Mouse (Mus musculus): Measurements from ENCODE around the gene Olfr311. TPM values are rescaled to one million over a fixed set of nuclear protein-coding genes. Genes with fewer than 3 reads are reported as not detected.
"Not testable (repeated sequence)": the region's sequence is repeated elsewhere in the genome, so short reads cannot be mapped to it uniquely, and the experiment has no call there.

Gene Olfr311
- not detected in 2 replicates for polyA plus RNA-seq (2014; fragmentation: Nextera tagmentation; extraction: Ambion mirVana)

DNA sequence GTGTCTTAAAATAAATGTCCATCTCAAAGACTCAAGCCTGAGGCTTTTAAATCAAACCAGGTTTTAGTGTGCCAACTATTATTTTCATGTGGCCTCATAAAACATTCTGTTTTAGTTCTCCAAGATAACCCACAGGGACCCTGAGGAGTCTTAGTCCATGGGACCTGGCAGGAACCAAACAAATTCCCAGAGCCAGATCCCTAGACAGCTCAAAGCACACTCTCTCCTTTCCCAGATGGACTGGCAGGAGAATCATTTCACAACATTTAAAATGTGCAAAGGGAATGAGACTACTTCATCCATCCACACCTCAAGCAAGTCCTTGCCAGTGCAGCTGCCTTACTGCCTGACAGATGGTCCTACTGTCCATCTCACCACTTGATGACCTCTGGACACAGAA is at the start of gene Olfr311:
Olfr311 (plus strand) TSS at position 301 of the 400 bp plus-strand sequence.
- H3K4me3 ChIP-seq (replicated peaks; ENCODE audit: low read length); H3K27ac ChIP-seq; H3K9ac ChIP-seq; ATAC-seq (ENCODE audit: low FRiP score); H3K4me2 ChIP-seq (replicated peaks); H3K27me3 ChIP-seq (ENCODE audit: control insufficient read depth, insufficient read depth, low read length); H3K36me3 ChIP-seq (replicated peaks; ENCODE audit: control insufficient read depth, insufficient read depth); H3K9me3 ChIP-seq (ENCODE audit: control insufficient read depth, low read length); H3K4me1 ChIP-seq (replicated peaks; ENCODE audit: control insufficient read depth, insufficient read depth, low read length); DNase-seq (ENCODE audit: low spot score): not testable (repeated sequence)

DNA sequence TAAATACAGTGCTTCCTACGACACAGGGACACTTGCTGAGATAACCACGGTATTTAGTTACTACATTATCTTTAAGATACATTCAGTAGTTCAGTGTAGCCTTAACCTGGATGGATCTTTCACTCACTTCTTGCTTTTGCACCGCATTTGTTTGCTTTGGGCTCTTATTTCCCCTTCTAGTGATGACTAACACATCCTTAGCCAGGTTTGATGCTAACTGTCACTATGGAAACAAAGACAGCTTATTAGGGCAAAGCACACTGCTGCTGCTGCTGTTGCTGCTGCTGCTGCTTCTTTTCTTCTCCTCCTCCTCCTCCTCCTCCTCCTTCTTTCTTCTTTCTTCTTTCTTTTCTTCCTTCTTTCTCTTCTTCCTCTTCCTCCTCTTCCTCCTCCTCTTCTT is 49.5 kb upstream of the Olfr311 start:
- DNase-seq (ENCODE audit: low spot score) (peak; percentile 38), ATAC-seq (ENCODE audit: low FRiP score) (no peak)
- H3K27ac ChIP-seq, result no peak overlapping the region

DNA sequence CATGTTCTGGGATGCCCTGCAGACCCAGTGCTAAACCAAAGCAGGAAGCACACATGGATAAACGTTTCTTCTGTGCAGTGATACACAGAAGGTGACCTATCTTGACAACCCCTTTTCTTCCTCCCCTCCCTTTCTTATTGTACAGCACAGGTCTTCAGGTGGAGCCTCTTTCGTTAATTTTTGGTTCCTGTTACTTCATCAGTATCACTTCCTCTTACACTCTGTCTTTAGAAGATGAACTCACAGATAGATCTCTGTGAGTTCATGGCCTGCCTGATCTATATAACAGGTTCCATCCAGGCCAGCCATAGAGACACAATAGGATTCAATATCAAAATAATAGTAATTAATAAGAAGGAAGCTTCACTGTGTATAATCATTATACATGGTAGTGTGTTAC is 49.0 kb upstream of the Olfr311 start:
- DNase-seq (ENCODE audit: low spot score) (no peak), ATAC-seq (ENCODE audit: low FRiP score) (no peak)
- 60% methylated on average over 2 of the region's 2 CpGs for WGBS
- Histone ChIP-seq H3K4me3 (replicated peaks; ENCODE audit: low read length) (no peak overlapping the region), H3K4me1 (replicated peaks; ENCODE audit: control insufficient read depth, insufficient read depth, low read length) (peaks cover 8% of the 10 kb centered on the region; the same call in 1 of the 2 replicates), H3K9ac (no peak overlapping the region), H3K9me3 (ENCODE audit: control insufficient read depth, low read length) (no peaks in the 10 kb centered on the region), H3K27me3 (ENCODE audit: control insufficient read depth, insufficient read depth, low read length) (no peaks in the 10 kb centered on the region), H3K36me3 (replicated peaks; ENCODE audit: control insufficient read depth, insufficient read depth) (no peaks in the 10 kb centered on the region), H3K4me2 (replicated peaks) (no peak overlapping the region), H3K27ac (no peak overlapping the region)

More for the DNA sequence above, 49.5 kb upstream of the Olfr311 start:
- Histone ChIP-seq H3K27me3 (ENCODE audit: control insufficient read depth, insufficient read depth, low read length) (no peaks in the 10 kb centered on the region), H3K4me2 (replicated peaks) (no peak overlapping the region), H3K9ac (peak overlapping the region; percentile 45; the same call in 1 of the 2 replicates), H3K4me1 (replicated peaks; ENCODE audit: control insufficient read depth, insufficient read depth, low read length) (peaks cover 8% of the 10 kb centered on the region; the same call in 1 of the 2 replicates), H3K4me3 (replicated peaks; ENCODE audit: low read length) (no peak overlapping the region), H3K36me3 (replicated peaks; ENCODE audit: control insufficient read depth, insufficient read depth) (no peaks in the 10 kb centered on the region), H3K9me3 (ENCODE audit: control insufficient read depth, low read length) (no peaks in the 10 kb centered on the region)
- WGBS, result 21% methylated on average over 3 of the region's 3 CpGs

DNA sequence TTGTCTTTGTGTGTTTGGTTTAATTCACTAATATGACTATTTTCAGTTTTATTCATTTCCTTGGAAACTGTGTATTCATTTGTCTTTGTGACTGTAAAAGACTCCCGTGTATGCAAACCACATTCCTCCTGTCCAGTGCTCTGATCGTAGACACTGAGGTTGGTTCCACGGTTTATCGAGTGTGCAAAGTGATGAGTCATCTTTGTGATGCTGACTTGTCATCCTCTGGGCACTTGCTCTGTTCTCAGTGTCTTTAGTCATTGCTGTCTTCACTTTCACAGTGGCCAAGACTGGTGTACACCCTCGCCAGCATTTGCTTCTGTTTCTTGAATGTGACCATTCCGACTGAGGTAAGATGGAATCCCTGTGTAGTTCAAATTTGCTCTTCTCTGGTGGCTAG is 48.4 kb upstream of the Olfr311 start:
- no peak overlapping the region for H3K27ac ChIP-seq
- no peak overlapping the region for H3K9ac ChIP-seq
- peaks cover 8% of the 10 kb centered on the region; the same call in 1 of the 2 replicates for H3K4me1 ChIP-seq (replicated peaks; ENCODE audit: control insufficient read depth, insufficient read depth, low read length)
- no peaks in the 10 kb centered on the region for H3K9me3 ChIP-seq (ENCODE audit: control insufficient read depth, low read length)
- no peaks in the 10 kb centered on the region for H3K36me3 ChIP-seq (replicated peaks; ENCODE audit: control insufficient read depth, insufficient read depth)
- no peak overlapping the region for H3K4me2 ChIP-seq (replicated peaks)
- ATAC-seq (ENCODE audit: low FRiP score) (no peak), DNase-seq (ENCODE audit: low spot score) (no peak)
- H3K4me3 ChIP-seq (replicated peaks; ENCODE audit: low read length), result no peak overlapping the region
- 83% methylated on average over 6 of the region's 6 CpGs for WGBS
- no peaks in the 10 kb centered on the region for H3K27me3 ChIP-seq (ENCODE audit: control insufficient read depth, insufficient read depth, low read length)

DNA sequence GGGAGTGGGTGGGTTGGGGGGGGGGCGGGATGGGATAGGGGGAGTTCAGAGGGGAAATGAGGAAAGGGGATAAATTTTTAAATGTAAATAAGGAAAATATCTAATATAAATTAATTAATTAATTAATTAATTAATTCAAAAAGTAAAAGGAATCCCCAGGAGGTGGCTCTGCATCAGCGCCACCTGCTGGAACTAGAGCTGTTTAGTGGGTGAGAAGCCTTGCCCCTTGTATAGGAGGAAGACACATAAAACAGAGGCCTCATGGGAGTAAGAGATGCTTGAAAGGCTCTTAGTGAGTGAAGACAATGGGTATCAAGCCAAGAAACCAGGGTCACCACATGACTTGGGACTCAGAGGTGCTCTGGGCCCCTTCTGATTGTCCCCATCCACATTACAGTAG is 43.2 kb upstream of the Olfr311 start:
- no peak overlapping the region for H3K9ac ChIP-seq
- no peak overlapping the region for H3K27ac ChIP-seq
- no peaks in the 10 kb centered on the region for H3K36me3 ChIP-seq (replicated peaks; ENCODE audit: control insufficient read depth, insufficient read depth)
- WGBS, result 84% methylated on average over 2 of the region's 2 CpGs
- ATAC-seq (ENCODE audit: low FRiP score), result no peak
- H3K27me3 ChIP-seq (ENCODE audit: control insufficient read depth, insufficient read depth, low read length), result no peaks in the 10 kb centered on the region
- H3K4me2 ChIP-seq (replicated peaks), result no peak overlapping the region
- H3K9me3 ChIP-seq (ENCODE audit: control insufficient read depth, low read length), result no peaks in the 10 kb centered on the region
- DNase-seq (ENCODE audit: low spot score), result no peak
- H3K4me3 ChIP-seq (replicated peaks; ENCODE audit: low read length), result no peak overlapping the region
- no peaks in the 10 kb centered on the region for H3K4me1 ChIP-seq (replicated peaks; ENCODE audit: control insufficient read depth, insufficient read depth, low read length)

DNA sequence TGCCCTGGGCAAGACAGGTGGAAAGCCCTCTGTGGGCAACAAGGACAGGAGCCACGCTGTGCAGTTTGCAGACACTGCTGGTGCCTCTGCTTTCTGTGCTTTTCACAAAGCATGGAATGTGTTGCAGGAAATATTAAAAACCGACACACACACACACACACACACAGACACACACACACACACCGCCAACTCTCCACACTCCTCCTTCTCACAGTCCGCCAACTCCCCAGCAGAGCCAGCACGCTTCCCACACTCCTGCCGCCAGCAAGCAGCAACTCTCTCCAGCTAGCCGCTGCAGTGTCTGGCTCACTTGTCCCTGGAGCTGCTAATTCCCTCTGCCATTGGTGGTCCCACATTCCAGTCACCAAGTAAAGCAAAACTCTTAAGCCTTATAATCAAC is 42.2 kb upstream of the Olfr311 start:
- Histone ChIP-seq H3K36me3 (replicated peaks; ENCODE audit: control insufficient read depth, insufficient read depth) (no peaks in the 10 kb centered on the region), H3K9me3 (ENCODE audit: control insufficient read depth, low read length) (no peaks in the 10 kb centered on the region), H3K27me3 (ENCODE audit: control insufficient read depth, insufficient read depth, low read length) (no peaks in the 10 kb centered on the region), H3K27ac (no peak overlapping the region), H3K9ac (no peak overlapping the region), H3K4me3 (replicated peaks; ENCODE audit: low read length) (no peak overlapping the region), H3K4me1 (replicated peaks; ENCODE audit: control insufficient read depth, insufficient read depth, low read length) (peaks cover 5% of the 10 kb centered on the region), H3K4me2 (replicated peaks) (no peak overlapping the region)
- DNase-seq (ENCODE audit: low spot score) (no peak), ATAC-seq (ENCODE audit: low FRiP score) (no peak)
- 78% methylated on average over 7 of the region's 7 CpGs for WGBS

DNA sequence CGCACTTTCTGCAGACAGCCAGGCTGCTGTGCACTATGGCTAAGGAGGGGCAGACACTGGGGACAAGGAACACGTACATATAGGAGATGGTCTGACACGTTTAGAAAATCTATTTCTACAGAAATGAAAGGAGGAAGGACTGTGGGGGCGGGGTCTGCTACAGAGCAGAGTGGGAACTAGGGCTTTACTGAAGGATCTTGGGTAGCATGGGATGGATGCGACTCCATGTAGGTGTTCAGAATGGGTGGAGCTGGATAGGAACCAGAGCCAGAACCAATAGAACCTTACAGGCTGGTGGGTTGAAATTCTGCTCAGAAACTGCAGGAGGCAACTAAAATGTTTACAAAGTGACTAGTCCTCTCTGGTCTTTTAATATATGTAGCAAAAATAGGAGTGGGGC is 39.3 kb upstream of the Olfr311 start:
- WGBS, result 85% methylated on average over 5 of the region's 5 CpGs

DNA sequence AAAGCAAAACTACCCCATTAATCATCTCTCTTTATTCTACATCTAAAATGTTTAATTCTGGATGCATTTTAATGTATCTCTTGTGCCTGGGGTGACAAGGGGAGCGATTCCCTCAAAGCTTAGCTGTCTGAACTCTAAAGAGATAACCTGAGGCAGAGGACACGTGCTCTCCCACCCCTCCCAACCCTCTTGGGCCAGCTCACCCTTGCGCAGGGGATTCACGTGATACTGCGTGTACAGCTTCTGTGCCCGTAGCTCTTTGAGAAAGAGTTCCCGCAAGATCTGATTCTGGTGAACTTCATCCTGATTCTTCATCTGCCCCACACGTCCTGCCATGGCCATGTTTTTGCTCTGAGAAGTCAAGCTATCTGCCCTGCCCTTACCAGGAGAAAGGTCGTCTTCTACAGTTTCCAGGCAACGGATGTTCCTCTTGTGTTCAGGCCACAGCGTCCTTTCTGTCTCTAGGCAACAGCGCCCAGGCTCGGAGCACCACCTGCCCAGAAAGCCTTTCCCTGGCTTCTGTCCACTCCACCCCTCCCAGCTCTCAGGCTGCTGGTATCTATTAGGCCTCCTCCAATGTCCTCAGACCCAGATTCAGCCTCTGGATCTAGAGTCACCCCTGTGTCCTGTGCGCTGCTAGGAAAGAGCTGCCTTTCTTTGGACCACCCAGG is 37.4 kb upstream of the Olfr311 start, which contains the start of gene Fam183b:
Fam183b (minus strand) TSS at position 403 of the 671 bp plus-strand sequence.
- no peak for DNase-seq (ENCODE audit: low spot score)
- Histone ChIP-seq H3K4me2 (replicated peaks) (peak within 1 kb of the TSS; percentile 35), H3K9ac (0 out of 2 replicates have a peak within 1 kb of the TSS, but pooled peaks have one; percentile 20), H3K9me3 (ENCODE audit: control insufficient read depth, low read length) (no peaks in the 10 kb centered on the region), H3K36me3 (replicated peaks; ENCODE audit: control insufficient read depth, insufficient read depth) (no peaks in the 10 kb centered on the region), H3K27me3 (ENCODE audit: control insufficient read depth, insufficient read depth, low read length) (no peaks in the 10 kb centered on the region), H3K27ac (no peak within 1 kb of the TSS), H3K4me3 (replicated peaks; ENCODE audit: low read length) (no peak within 1 kb of the TSS), H3K4me1 (replicated peaks; ENCODE audit: control insufficient read depth, insufficient read depth, low read length) (peaks cover 10% of the 10 kb centered on the region)
- peak; percentile 31; the same call in 1 of the 2 replicates for ATAC-seq (ENCODE audit: low FRiP score)
- 24% methylated on average over 14 of the region's 14 CpGs for WGBS

More for the DNA sequence above, 39.3 kb upstream of the Olfr311 start:
- Histone ChIP-seq H3K27me3 (ENCODE audit: control insufficient read depth, insufficient read depth, low read length) (no peaks in the 10 kb centered on the region), H3K36me3 (replicated peaks; ENCODE audit: control insufficient read depth, insufficient read depth) (no peaks in the 10 kb centered on the region), H3K4me2 (replicated peaks) (no peak overlapping the region), H3K4me3 (replicated peaks; ENCODE audit: low read length) (no peak overlapping the region), H3K9me3 (ENCODE audit: control insufficient read depth, low read length) (no peaks in the 10 kb centered on the region), H3K27ac (no peak overlapping the region), H3K4me1 (replicated peaks; ENCODE audit: control insufficient read depth, insufficient read depth, low read length) (peaks cover 10% of the 10 kb centered on the region), H3K9ac (no peak overlapping the region)
- DNase-seq (ENCODE audit: low spot score), result no peak
- no peak for ATAC-seq (ENCODE audit: low FRiP score)

DNA sequence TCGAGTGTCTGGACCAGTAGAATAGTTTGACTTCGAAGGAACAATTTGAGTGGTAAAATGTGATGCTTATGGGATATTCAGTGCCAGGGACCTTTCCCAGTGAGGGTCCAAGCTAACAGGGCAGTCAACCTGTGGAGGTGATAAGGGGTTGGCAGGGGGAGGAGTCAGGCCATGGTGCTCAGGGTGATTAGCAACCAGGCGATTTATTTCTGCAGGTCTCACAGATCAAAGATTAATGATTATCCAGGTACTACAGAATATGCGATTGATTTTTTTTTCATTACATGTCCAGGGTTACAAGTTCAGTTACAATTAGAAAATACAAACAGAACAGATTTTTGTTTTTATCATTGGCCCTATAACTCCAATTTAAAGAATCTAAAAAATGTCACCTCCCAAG is 35.2 kb upstream of the Olfr311 start:
- no peaks in the 10 kb centered on the region for H3K27me3 ChIP-seq (ENCODE audit: control insufficient read depth, insufficient read depth, low read length)
- no peak overlapping the region for H3K4me3 ChIP-seq (replicated peaks; ENCODE audit: low read length)
- no peak for DNase-seq (ENCODE audit: low spot score)
- H3K9ac ChIP-seq, result no peak overlapping the region
- no peak overlapping the region for H3K4me2 ChIP-seq (replicated peaks)
- H3K36me3 ChIP-seq (replicated peaks; ENCODE audit: control insufficient read depth, insufficient read depth), result no peaks in the 10 kb centered on the region
- WGBS, result 81% methylated on average over 4 of the region's 4 CpGs
- ATAC-seq (ENCODE audit: low FRiP score), result no peak
- H3K27ac ChIP-seq, result no peak overlapping the region
- H3K4me1 ChIP-seq (replicated peaks; ENCODE audit: control insufficient read depth, insufficient read depth, low read length), result peaks cover 10% of the 10 kb centered on the region
- no peaks in the 10 kb centered on the region for H3K9me3 ChIP-seq (ENCODE audit: control insufficient read depth, low read length)

Data from hindbrain, embryonic 14.5 days (tissue).